Mouse (Mus musculus) layer of hippocampus, adult 9-11 months (tissue): ENCODE results near the gene Cptp.

Source experiments
- DNase-seq: peaks from one replicate; pipeline ENCODE4 v3.0.0; 2022

Gene Cptp

DNA sequence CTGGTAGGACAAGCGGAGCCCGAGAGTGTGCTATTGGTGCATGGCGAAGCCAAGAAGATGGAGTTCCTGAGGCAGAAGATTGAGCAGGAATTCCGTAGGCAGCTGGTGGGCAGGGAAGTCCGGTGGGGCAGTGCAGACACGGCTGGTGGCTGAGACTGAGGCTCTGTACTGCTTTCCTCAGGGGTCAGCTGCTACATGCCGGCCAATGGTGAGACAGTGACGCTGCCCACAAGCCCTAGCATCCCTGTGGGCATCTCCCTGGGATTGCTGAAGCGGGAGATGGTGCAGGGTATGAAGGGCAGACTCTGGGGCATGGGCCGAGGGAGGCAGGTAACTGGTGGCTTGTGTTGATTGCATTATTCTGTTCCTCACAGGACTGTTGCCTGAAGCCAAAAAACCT is 18.4 kb upstream of the Cptp start:
- peak; percentile 1 for DNase-seq

GRCm38 (mm10) chr4:155886330-155886729 is 17.1 kb upstream of the Cptp start:
- no peak for DNase-seq

DNA sequence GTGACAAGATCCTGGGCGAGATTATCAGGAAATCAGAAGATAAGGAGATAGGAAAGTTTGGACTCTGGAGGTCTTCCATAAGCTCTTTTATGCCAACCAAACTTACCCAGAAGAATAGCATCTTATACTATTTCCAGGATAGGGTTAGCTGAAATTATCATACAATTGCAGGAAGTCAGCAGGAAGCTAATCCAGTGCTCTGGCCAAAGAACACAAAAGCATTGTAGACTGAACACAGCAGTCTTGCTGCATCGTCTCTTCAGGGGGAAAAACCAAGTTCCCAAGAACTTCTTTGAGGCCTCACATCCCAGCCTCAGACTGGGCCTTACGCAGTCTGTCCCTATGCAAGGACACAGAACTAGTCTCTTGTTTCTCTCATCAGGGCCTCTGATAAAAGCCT is 14.3 kb upstream of the Cptp start:
- DNase-seq = no peak

GRCm38 (mm10) chr4:155871404-155871803 is 2.2 kb upstream of the Cptp start:
- DNase-seq = no peak

DNA sequence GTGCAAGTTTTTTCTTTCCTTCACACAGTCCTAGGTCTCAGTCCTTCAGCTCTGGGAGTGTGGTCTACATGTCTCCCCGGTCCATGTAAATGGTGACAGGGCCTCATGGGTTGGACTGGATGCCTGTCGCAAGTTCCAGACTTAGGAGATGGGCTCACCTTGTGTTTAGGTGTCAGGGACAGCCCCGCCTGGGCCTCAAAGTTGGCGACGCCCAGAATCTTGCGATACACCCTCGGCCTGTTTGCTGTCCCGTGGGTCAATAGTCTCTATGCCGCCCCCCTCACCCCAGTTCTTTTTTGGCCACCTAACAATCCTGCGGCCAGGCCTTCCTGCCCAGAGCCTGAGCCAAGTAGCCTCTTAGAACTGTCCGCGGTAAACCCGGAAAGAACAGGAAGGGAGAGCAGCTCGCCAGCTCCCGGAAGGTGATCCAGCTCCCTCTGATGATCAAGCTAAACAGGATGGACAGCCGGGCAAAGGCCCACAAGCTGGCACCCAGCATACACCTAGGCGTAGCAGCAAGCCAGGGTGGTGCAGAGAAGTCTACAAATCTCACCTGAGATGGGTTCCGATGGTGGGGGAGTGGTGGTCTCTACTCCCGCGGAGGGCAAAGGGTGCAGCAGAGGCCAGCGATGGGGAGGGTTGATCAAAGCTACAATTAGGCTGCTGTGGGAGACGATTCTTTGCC is 484 bp downstream of the Cptp start:
- DNase-seq = no peak

- DNase-seq = no peak
Observed at GRCm38 (mm10) chr4:155863001-155863400, 6.2 kb downstream of the Cptp start, which contains the start of gene Tas1r3. TSS of gene Tas1r3 (minus strand) at chr4:155863362.

- DNase-seq = no peak
Observed at GRCm38 (mm10) chr4:155861787-155862186, 7.5 kb downstream of the Cptp start.

DNA sequence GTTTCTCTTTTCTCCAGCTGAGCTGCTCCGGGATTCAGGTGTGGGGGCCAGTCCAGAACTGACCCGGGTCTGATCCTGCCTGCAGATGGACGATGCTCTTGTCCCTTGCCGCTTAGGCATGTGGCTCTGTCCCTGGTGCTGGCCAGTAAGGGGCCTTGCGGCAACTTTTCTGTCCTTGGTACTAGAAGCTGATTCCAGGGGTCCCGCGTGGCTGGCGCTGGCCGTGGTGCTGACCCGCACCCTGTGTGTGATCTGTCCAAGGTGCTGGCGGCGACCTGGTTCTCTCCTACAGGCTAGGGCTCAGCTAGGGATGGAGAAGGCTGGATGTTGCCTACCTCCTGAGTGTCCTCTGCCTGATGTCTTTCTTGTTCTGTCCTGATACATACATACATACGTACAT is 9.9 kb downstream of the Cptp start:
- no peak for DNase-seq

DNA sequence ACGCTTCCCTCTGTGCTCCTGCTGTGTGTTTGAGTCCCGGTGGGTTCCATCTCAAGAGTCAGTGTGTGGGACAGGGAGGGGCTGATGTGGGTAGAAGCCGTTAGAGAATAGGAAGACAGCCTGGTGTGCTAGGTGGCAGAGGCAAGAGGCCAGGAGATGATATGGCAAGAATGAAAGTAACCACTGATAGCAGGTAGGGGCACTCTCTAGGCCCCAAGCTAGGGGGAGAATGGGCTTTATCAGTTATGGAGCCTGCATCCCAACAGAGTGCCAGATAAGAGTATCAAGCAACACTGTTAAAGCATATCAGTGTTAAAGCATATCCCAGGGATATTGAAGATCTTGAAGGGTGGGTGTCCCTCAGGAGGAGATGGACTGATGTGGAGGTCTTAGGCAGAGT is 12.4 kb downstream of the Cptp start:
- DNase-seq = no peak

DNA sequence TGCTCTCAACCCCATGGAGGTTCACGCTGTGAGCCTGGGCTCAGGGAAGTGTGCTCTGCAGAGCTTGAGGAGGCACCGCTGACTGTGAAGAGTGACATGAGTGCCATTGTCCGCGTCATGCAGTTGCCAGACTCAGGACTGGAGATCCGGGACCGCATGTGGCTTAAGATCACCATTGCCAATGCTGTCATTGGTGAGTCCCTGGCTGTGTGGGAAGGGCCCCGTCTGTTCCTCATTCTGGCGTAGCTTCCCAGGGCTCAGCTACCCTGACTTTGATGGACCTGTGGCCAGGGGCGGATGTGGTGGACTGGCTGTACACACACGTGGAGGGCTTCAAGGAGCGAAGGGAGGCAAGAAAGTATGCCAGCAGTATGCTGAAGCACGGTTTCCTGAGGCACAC is 13.2 kb downstream of the Cptp start:
- DNase-seq = no peak

DNA sequence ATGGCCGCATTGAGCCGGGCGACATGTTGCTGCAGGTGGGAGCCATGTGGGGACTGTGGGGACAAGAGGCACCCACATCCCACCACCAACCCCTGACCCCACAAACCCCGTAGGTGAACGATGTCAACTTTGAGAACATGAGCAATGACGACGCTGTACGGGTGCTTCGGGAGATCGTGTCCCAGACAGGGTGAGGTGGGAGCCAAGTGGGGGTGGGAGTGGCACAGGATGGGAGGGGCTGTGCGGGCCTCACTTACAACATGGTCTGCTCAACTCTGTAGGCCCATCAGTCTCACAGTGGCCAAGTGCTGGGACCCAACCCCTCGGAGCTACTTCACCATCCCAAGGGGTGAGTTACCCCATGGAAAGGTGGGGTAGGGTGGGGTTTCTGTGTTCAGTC is 14.2 kb downstream of the Cptp start:
- DNase-seq = no peak

DNA sequence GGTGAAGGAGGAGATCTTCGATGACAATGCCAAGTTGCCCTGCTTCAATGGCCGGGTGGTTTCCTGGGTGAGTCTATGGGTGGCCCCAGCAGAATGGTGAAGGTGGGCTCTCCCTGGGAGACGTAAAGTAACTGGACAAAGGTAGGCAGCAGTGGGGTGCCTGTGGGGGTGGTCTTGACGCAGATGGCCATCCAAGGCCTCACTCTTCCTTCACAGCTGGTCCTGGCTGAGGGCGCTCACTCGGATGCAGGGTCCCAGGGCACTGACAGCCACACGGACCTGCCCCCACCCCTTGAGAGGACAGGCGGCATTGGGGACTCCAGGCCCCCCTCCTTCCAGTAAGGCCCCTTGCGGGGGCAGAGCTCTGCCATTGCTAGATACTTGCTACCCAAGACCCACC is 15.8 kb downstream of the Cptp start:
- no peak for DNase-seq

- no peak for DNase-seq
Observed at GRCm38 (mm10) chr4:155851951-155852411, 17.3 kb downstream of the Cptp start.

- no peak for DNase-seq
Observed at GRCm38 (mm10) chr4:155851368-155851767, 17.9 kb downstream of the Cptp start.

GRCm38 (mm10) chr4:155849792-155850451 is 19.3 kb downstream of the Cptp start:
- DNase-seq = no peak

GRCm38 (mm10) chr4:155849391-155849790 is 19.8 kb downstream of the Cptp start:
- no peak for DNase-seq

- DNase-seq = no peak
Observed at GRCm38 (mm10) chr4:155848434-155849095, 20.7 kb downstream of the Cptp start.

- DNase-seq = no peak
Observed at GRCm38 (mm10) chr4:155847591-155848352, 21.5 kb downstream of the Cptp start.

- DNase-seq = peak; percentile 86
Observed at GRCm38 (mm10) chr4:155846871-155847578, 22.2 kb downstream of the Cptp start, which contains the start of gene Dvl1. TSS of gene Dvl1 (plus strand) at chr4:155847402.

GRCm38 (mm10) chr4:155843231-155843630 is 26.0 kb downstream of the Cptp start:
- no peak for DNase-seq

DNA sequence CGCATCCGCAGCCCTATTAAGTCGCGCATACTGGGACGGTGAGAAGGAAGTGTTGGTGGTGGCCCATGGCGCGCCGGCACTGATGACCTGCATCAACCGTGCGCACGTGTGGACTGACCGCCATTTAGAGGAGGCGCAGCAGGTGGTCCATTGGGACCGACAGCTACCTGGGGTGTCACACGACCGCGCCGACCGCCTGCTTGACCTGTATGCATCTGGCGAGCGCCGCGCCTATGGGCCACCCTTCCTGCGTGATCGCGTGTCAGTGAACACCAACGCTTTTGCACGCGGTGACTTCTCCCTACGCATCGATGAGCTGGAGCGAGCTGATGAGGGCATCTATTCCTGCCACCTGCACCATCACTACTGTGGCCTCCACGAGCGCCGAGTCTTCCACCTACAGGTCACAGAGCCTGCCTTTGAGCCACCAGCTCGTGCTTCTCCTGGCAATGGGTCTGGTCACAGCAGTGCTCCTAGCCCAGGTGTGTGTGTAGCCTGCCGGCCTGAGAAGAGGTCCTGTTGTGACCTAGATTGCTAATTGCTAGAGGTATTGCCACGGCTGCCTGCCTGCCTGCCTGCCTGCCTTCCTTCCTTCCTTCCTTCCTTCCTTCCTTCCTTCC is 27.5 kb downstream of the Cptp start:
- no peak for DNase-seq

- peak; percentile 41 for DNase-seq
Observed at GRCm38 (mm10) chr4:155841003-155841454, 28.2 kb downstream of the Cptp start.
